Mouse (Mus musculus) embryonic fibroblast, embryonic 13.5 days (primary cell): ENCODE results near the gene Pgbd5.

Experiments
- CTCF ChIP-seq: IDR thresholded peaks from 2 replicates; pipeline ENCODE4 v1.5.1; 2011; ENCODE audit warnings: mild to moderate bottlenecking, control low read depth, low read length, moderate library complexity, borderline replicate concordance; ENCODE audit not compliant: insufficient read depth
- POLR2A ChIP-seq: IDR thresholded peaks from 2 replicates; pipeline ENCODE4 v1.6.1; 2011; ENCODE audit warnings: low read depth, mild to moderate bottlenecking, control low read depth, low read length, moderate library complexity

DNA sequence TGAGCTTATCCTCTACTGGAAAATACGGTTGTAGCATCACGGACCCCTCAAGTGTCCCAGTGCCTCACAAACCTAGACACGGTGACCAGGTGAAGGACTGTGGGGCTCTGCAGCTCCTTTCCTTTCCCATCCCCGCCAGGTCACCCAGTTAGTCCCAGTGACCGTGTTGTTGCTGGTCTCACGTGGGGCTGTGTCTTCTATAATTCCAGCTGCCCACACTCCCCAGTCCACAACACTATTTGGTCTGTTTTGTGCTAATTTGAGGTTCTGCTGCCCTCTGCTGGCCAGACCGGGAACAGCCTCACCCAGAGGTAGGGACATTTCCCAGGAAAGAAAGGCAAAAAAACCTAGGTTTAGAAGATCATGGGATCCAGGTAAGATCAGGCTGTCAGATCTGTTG is 89.8 kb downstream of the Pgbd5 start:
- TF ChIP-seq POLR2A: no peak
- TF ChIP-seq CTCF: peak; percentile 64; the same call in 1 of the 2 replicates
